Mouse (Mus musculus) gastrocnemius, postnatal 25 days (tissue): ENCODE measurements around the gene Mdm4. TPM values are rescaled to one million over a fixed set of nuclear protein-coding genes. Genes with fewer than 3 reads are reported as not detected.

ENCODE experiments used
- DNase-seq: peaks from one replicate; pipeline ENCODE4 v3.0.0; 2022
- microRNA-seq, 2 experiments: library from miRNA; unstranded; fragments of <30 nt; microRNA quantifications; one replicate each; pipeline ENCODE4 v1.2.0; 2021; ENCODE audit warnings: borderline replicate concordance in 2 of 2
- total RNA-seq, 2 experiments: library from RNA; stranded (reverse); gene quantifications; 1 replicate in 1 of 2; 2 replicates in 1 of 2; pipeline ENCODE4 v1.2.3; 2021

Mdm4 gene
- total RNA-seq, 2 experiments from 2014 or later = 26.6 to 29.2 TPM

DNA sequence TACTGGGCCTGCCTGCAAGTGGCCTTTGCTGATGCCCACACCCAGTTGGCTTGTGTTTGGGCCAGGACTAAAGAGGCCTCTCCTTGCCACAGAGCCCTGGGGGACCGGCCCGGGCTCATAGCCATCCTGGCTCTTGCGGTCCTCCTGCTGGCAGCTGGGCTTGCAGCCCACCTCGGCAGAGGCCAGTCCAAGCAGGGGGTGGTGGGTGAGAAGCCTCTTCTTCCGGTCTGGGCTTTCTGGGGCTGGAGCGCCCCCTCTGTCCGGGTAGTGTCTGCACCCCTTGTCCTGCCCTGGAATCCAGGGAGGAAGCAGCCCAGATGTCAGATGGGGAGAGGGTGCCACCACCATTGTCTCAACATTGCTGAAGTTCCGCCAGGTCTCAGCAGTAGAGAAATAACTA lies 91.4 kb downstream of the Mdm4 start:
- no peak for DNase-seq

DNA sequence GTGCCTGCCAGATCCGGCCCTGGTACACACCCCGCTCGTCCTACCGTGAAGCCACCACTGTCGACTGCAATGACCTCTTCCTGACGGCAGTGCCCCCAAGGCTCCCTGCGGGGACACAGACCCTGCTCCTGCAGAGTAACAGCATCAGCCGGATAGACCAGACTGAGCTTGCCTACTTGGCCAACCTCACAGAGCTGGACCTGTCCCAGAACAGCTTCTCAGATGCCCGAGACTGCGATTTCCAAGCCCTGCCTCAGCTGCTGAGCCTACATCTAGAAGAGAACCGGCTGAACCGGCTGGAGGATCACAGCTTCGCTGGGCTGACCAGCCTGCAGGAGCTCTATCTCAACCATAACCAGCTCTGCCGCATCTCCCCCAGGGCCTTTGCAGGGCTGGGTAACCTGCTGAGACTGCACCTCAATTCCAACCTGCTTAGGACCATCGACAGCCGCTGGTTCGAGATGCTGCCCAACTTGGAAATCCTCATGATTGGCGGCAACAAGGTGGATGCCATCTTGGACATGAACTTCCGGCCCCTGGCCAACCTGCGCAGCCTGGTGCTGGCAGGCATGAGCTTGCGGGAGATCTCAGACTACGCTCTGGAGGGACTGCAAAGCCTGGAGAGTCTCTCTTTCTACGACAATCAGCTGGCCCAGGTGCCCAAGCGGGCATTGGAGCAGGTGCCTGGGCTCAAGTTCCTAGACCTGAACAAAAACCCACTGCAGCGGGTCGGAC lies 92.9 kb downstream of the Mdm4 start:
- DNase-seq = peak; percentile 12

DNA sequence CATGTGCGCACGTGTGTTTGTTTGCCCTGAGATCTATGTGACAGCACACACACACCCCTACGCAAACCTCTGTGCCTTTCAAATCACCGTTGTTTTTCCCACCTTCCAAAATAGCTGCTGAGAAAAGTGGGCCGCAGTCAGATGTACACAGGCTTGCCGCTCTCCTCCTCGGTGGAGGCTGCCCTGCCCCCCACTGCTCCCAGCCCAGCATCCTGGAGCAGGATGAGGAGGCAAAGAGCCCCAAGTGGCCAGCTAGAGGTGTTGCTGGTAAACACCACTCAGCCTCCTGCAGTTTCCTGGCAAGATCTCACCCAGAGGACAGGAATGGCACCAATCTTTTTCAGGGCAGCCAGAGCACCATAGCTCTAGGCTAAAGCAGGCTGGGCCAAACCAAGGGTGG lies 95.5 kb downstream of the Mdm4 start:
- peak; percentile 28 for DNase-seq

DNA sequence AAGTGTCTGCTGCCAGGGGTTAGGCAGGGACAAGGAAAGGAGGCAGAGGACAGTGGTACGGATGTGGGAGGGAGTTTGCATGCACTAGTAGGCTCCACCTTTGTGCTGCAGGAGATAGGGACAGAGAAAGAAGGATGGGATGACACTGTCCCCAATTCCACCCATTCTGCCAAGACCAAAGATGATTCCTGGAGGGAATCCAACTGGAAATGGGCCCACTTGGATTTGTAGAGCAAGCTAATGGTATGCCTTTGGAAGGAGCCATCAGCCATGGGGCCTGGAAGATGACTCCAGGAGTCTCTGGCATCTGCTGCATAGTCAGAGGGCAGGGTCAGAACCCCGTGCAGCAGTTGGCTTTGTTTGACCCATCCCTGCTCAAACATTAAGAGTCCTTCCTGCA lies 97.9 kb downstream of the Mdm4 start:
- no peak for DNase-seq

DNA sequence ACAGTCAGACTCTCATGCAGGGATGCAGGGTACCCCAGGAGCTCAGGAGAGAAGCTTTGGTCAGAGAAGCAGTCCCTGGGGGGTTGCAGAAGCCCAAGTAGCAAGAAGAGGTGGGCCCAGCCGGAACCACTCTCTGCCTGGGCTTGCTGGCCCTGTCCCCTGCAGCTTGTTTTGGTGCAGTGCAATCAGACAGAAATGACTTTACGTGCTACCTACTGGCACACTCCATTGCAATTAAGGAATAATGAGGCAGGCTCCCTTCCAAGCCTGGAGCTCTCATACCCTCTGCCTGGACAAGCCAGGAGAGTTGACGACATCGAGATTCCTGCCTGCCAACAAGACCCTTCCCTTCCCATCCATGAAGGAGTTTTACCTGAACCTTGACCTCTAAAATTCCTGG lies 100.1 kb downstream of the Mdm4 start:
- DNase-seq = no peak

DNA sequence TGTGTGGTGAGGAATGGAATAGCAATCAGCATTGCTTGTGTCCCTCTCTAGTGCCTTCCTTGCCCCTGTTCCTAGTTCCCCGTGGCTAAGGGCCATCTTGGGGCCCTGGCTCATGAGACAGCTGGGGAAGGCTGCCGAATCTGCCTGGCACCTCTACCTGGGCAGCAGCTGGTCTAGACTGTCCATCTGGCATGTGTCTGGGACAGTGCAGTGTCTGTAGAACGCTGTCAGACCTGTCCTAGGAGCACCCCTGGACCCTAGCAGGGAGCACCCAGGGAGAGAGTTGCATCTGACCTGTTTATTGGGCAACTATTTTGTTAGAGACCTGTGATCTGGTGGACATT lies 101.5 kb downstream of the Mdm4 start:
- DNase-seq = no peak

DNA sequence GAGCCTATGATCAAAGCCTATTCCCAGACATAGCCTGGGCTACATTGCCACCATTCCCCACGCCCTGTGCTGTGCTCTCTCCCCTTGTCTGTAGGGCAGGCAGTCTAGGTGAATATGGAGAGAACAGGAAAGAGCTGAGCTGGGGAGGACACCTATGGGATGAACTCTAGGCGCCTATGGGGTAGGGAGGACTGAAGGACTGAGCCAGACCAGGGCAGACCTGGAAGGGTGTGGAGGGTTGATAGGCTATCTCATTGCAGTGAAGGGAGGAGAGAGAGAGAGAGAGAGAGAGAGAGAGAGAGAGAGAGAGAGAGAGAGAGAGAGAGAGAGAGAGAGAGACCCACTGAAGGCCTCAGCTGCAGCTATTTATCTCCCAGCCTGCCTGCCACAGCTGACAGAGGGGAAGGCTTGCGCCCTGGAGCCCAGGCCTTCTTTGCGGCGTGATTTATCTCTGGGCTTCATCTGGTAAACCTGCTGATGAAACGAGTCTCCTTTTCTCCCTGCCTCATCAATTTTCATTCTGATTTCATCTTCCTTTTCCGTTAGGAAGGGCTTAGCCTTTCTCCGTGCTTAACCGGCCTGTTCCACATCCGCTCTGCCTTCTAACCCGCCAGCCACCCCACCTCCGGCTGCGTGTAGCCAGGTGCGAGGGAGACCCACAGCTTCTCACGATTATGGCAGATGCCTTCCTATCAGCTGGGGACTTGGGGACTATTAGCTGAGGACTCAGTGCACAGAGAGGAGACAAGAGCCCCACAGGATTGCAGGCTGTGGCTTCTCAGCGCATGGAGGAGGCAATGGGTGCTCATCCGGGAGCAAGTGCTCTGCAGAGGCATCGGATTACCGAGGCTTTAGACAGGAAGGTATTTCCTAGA lies 102.1 kb downstream of the Mdm4 start:
- DNase-seq = no peak

DNA sequence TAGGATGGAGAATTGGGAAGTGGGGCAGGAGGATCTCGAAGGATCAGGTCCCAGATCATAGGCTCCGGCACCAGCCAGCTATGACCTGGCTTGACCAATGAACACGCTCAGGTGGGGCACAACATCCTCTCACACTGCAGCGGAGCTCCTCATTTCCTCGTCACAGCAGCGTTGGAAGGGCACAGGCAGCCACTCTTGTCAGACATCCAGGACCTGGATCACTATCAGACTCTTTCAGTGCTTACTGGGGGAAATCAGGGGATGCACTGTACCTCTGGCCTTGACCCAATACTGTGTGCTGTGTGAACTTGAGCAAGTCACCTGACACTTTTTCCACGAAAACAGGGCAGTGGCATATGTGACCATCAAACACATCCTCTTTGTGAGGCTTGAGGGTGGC lies 105.1 kb downstream of the Mdm4 start:
- no peak for DNase-seq

DNA sequence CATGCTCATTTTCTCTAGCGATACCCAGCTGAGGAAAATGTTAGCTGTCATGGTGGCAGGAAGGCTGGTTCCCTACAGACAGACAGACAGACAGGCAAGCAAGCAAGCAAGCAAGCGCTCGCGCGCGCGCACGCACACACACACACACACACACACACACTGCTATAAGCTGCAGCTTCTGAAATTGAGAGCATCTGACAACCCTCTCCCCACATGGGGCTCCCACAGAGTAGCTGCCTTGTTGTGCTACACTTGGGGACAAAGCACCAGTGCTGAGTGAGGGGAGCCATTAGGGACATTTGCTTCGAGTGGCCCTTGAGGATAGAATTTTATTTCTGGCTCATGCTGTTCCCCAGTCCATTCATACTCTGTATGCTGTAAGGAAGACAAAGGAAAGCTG lies 108.1 kb downstream of the Mdm4 start:
- DNase-seq = no peak

DNA sequence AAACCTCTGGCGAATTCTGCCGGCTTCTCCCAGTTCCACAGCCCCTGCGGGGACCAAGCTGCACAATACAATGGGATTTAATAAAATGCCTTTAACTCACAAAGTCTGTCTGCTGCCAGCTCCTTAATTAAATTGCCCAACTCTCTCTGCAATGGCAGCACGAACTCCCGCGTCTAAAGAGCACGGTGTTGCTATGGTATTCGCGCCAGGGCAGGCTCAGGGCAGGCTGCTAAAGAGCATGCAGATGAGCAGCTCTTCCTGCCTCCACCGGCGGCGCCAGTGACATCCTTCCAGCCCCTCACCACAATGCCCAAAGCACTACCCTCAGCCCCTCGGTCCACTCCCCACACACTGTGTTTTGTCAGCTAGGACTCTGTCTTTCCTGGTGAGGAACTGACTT lies 109.3 kb downstream of the Mdm4 start:
- DNase-seq = no peak

DNA sequence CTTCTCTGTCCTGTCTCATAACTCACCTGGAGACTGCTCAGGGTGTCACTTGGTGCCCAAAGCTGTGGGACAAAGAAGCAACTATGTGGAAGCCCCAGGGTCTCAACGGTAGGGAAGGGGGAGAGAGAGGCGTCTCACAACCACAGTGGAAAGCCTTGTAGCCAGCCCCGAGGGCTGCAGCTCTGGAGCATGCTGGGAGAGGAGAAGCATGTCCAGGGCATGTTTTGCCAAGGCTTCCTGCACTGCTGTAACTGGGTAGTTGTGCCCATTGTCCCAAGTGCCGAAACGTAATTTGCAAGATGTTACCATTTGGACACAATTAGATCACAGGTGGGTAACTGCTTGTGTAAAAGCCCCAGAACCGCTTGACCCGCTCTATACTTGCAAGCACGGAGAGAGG lies 111.1 kb downstream of the Mdm4 start:
- no peak for DNase-seq

DNA sequence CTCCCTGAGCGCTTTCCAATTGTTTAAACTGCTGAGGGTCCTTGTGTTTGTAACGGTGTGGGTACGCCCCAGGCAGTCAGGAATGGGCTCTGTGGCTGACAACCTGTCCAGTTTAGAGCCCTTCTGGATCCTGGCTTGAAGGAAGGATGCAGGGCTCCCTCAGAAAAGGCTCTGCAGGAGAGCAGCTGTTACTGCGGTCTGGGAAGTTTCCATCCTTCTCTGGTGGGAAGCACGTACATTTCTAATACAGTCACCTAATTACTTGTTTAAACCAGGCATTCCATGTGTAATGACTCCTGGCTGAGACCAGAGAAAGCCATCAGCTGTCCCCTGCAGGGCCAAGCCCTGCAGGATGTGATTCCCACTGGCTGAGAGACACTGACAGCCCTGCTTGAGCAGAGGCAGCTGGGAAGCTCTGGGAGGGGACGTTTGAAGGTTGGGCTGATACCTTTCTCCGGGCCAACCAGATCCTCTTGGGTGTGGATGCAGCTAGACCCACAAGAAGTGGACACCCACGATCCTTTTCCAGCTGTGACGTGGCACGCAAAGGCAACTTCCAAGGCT lies 112.2 kb downstream of the Mdm4 start:
- DNase-seq = no peak

DNA sequence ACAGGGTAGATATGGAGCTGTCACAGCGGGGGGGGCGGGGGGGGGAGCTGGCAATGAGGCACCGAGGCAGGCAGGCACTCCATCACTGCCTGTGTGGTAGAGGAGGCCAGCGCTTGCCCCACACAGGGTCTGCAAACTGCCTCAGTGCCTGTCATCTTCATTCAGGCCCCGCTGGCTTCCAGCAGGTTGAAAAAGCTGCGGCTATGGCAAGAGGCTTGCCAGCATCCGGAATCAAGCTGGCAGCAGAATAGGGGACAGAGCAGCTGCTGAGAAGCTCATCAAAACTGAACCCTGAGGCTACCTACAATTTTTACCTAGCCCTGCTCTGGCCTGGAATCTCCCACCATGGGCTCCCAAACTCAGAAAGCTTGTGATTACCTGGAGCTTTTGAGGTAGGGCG lies 112.8 kb downstream of the Mdm4 start:
- no peak for DNase-seq

DNA sequence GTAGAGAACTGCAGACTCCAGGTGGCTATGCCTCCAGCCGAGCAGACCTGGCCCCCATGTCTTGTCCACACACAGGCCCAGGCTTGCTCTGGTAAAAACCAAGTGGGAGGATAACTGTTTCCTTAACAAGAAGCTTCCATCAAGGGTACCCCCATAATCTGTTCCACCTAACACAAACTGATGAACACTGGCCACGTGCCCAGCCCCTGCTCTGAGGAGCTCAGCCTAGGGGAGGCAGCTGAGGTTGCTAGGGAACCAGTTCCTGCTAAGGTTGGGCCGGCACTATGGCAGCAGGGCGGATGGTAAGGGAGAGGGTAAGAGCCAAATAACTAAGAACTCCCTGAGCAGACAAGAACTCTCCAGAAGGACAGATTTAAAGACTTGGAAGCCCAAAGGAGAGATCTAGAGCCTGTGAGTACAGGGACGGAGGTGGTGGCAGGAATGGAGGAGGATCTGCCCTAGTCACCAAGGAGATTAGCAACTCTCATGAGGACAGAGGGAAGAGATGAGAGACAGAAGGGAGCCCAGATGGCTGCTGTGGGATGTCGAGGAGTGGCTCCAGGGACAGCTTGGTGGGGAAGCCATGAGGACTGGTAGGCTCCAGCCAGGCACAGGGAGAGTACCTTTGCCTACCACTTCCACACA lies 114.4 kb downstream of the Mdm4 start:
- no peak for DNase-seq

DNA sequence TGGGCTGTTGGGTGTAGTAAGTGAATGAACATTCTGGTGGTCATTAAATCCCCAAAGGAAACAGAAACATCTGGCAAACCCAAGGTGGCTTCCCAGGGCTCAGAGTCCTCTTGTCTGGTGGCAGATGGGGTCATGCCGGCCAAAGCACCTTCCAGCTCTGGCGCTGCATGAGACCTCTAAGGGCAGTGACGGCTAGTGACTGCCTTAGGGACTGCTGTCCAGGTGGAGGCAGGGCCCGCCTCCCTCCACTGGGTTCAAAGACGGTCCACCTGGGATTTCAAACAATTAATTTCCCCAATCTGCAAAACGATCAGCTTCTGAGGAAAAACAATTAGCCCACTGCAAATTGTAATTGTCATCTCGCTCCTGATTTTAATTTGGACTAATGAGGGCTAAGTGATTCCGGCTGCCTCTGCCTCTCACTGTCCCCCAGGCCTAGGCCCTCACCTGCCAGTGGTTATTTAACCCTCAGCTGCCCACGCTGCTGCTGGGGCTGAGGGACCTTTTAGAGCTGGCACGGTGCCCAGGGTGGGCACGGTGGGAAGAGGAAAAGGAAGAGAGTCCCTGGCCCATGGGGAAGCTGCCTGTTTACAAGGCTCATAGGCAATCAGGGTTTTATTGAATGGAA lies 119.8 kb downstream of the Mdm4 start:
- DNase-seq = no peak

DNA sequence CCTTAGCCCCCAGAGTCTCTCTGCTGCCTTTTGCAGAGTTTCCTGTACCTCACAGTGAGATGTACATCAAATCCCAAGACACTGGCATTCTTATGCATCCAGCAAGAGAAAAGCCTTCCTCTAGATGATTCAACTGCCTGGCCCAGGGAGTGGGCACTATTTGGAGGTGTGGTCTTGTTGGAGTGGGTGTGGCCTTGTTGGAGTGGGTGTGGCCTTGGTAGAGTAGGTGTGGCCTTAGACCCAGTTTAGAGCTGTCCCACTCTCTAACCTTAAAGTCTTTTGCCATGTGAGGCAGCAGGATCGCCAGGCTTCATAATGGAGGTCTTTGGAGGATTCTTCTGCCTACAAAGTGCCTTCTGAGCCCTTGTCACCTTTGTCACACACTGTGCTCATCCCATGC lies 120.4 kb downstream of the Mdm4 start:
- DNase-seq = no peak

Small RNA genes within 50 kb of the gene (microRNA-seq; reads per million reads assigned to microRNA genes)
- 0 reads per million in 2 experiments for gene Gm44300

Other genes with a start within 250 kb of the Mdm4 start
- 1 to 10 TPM; 1.1 to 1.3 TPM for gene Lrrn2, start 150.3 kb downstream of the Mdm4 start, total RNA-seq
- gene Pik3c2b, start 15.1 kb upstream of the Mdm4 start, total RNA-seq = 10 to 100 TPM; 10.8 to 12.0 TPM
- gene Ppp1r15b, start 100.6 kb upstream of the Mdm4 start, total RNA-seq = 10 to 100 TPM; 14.5 to 17.3 TPM
- 10 to 100 TPM; 12.7 to 14.4 TPM for gene Plekha6, start 133.6 kb upstream of the Mdm4 start, total RNA-seq